Mouse (Mus musculus) erythroid progenitor cell, adult 5-6 weeks (primary cell): Measurements from ENCODE around the gene Parn. TPM values are rescaled to one million over a fixed set of nuclear protein-coding genes. Genes with fewer than 3 reads are reported as not detected.

ENCODE experiments used
- ATAC-seq: replicated peaks from 2 replicates; pipeline ENCODE4 v1.8.0; 2016; ENCODE audit warnings: moderate number of reproducible peaks, mild to moderate bottlenecking, moderate TSS enrichment, inconsistent platforms; ENCODE audit not compliant: poor library complexity, low FRiP score, severe bottlenecking
- total RNA-seq, 2 experiments: library from RNA; stranded (forward) in 1 of 2; stranded (reverse) in 1 of 2; fragments of 150-400 nt in 1 of 2; fragments of 186-747, 209-891 nt in 1 of 2; gene quantifications; 2 replicates each; pipeline versions ENCODE4 v1.2.3 to v1.2.4; 2015 to 2017; ENCODE audit warnings: low replicate concordance in 2 of 2

Parn gene
- total RNA-seq, 2 experiments from 2014 or later = 4.2 to 7.9 TPM

DNA sequence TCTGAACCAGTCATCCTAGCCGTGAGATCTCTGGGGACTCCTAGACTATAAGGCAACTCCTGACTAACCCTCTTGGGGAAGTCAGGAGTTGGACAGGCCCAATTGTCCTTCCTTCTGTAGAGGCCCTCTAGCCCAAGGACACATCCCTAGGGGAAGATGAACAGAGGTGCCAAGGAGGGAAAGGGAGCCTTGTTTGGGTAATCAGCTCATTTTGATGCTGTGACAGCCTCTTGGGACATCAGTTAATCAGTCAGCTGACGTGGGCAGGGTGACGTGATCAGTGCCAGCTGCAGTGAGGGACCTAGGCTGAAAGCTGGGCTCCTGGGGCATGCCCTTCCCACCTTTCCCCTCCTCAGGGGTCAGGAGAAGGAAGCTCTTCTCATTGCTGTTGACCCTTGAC, 169.0 kb downstream of the Parn start:
- no peak for ATAC-seq

DNA sequence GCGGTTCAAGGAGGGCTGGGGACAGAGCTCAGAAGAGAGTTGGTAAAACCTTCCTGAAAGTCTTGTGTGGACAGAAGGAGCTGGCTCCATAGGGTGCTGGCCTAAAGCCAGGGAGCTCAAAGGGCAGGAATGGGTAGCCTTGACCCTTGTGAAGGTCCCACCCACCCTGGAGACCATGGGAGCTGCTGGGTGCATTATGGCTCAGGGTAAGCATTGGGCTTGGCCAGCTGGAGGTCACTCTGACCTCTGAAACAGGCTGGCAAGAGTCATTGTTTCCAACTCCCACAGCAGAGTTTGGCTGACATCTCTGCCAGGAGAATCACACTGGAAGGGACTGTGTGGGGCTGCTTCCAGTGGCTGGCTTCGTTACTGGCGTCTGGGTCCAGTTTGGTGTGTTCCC, 174.0 kb downstream of the Parn start:
- no peak for ATAC-seq

DNA sequence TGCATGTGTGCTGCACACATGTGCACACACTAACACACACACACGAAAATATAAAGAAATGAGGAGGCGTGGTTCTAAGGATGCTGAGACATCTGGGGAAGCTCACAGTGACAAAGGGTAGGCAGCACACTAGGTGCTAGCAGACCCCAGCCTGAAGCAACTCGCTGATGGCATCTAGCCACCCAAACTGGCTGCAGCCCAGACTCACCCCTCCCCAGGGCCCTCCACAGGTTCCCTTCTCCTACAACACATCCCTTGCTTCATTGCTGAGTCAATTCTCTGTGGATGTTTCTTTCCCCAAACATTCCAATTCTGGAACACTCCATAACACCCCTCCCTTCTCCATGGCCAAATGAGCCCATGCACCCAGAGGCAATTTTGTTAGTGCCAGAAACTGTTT, 175.0 kb downstream of the Parn start:
- ATAC-seq = no peak

DNA sequence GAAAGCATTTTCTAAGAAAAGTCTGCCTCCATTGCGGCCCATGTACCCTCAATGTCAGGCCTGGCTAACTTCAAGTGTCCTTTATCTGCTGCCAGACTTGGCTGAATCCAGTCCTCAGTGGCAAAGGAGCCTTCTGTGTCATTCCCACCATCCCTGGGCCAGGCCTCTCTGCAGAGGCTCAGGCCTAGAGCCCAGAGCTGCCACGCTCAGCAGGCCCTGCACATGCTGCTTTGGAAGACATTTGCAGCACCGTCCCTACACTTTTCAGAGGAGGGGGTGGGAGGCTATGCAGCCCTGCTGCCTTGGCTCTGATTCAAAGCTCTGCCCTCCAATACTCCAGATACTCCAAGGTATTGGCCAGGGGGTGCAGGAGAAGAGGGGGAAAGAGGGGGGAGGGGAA, 176.2 kb downstream of the Parn start:
- no peak for ATAC-seq

Other genes with a start within 250 kb of the Parn start
- 5.0 and 7.1 TPM in 2 replicates for gene Bfar, start 3.7 kb upstream of the Parn start, total RNA-seq (2015; ENCODE audit: low replicate concordance)
- gene Bfar, start 3.7 kb upstream of the Parn start, total RNA-seq (2017; ENCODE audit: low replicate concordance) = 8.9 and 18.2 TPM in 2 replicates
- 3.6 and 4.2 TPM in 2 replicates for gene 3110001I22Rik, start 3.8 kb upstream of the Parn start, total RNA-seq (2015; ENCODE audit: low replicate concordance)
- gene 3110001I22Rik, start 3.8 kb upstream of the Parn start, total RNA-seq (2017; ENCODE audit: low replicate concordance) = 5.7 and 10.8 TPM in 2 replicates
- not detected in 2 replicates for gene Pla2g10, start 62.8 kb upstream of the Parn start, total RNA-seq (2015; ENCODE audit: low replicate concordance)
- gene Pla2g10, start 62.8 kb upstream of the Parn start, total RNA-seq (2017; ENCODE audit: low replicate concordance) = not detected in 2 replicates
- 7.6 and 8.4 TPM in 2 replicates for gene Rrn3, start 112.5 kb upstream of the Parn start, total RNA-seq (2015; ENCODE audit: low replicate concordance)
- 8.7 and 10.0 TPM in 2 replicates for gene Rrn3, start 112.5 kb upstream of the Parn start, total RNA-seq (2017; ENCODE audit: low replicate concordance)
- 22.0 and 25.6 TPM in 2 replicates for gene Ntan1, start 150.7 kb upstream of the Parn start, total RNA-seq (2015; ENCODE audit: low replicate concordance)
- gene Ntan1, start 150.7 kb upstream of the Parn start, total RNA-seq (2017; ENCODE audit: low replicate concordance) = 6.3 and 24.6 TPM in 2 replicates
- 21.6 and 41.1 TPM in 2 replicates for gene Pdxdc1, start 235.0 kb upstream of the Parn start, total RNA-seq (2015; ENCODE audit: low replicate concordance)
- gene Pdxdc1, start 235.0 kb upstream of the Parn start, total RNA-seq (2017; ENCODE audit: low replicate concordance) = 26.1 and 33.0 TPM in 2 replicates
- not detected in 2 replicates for gene Mpv17l, start 235.0 kb upstream of the Parn start, total RNA-seq (2015; ENCODE audit: low replicate concordance)
- gene Mpv17l, start 235.0 kb upstream of the Parn start, total RNA-seq (2017; ENCODE audit: low replicate concordance) = 1.2 TPM in 1 of 2 replicates, not detected in the other